Mouse (Mus musculus) naive thymus-derived CD4-positive, alpha-beta T cell, adult 2 months (primary cell): ENCODE data around the gene Fam98b.

Experiments used
- DNase-seq: peaks from one replicate; pipeline ENCODE4 v3.0.0-alpha.2; 2011; ENCODE audit warnings: low read depth

The Fam98b gene

GRCm38 (mm10) chr2:117249255-117250000, at the start of gene Fam98b:
Fam98b (plus strand) TSS chr2:117249739.
- DNase-seq, result peak; percentile 96

- DNase-seq, result no peak
Observed at GRCm38 (mm10) chr2:117200869-117201338, 48.6 kb upstream of the Fam98b start.

- no peak for DNase-seq
Observed at GRCm38 (mm10) chr2:117203350-117203749, 46.2 kb upstream of the Fam98b start.

- no peak for DNase-seq
Observed at GRCm38 (mm10) chr2:117204534-117204933, 45.0 kb upstream of the Fam98b start.

GRCm38 (mm10) chr2:117205066-117205465, 44.5 kb upstream of the Fam98b start:
- no peak for DNase-seq

- no peak for DNase-seq
Observed at GRCm38 (mm10) chr2:117210416-117211085, 39.0 kb upstream of the Fam98b start.

GRCm38 (mm10) chr2:117216152-117216551, 33.4 kb upstream of the Fam98b start:
- peak; percentile 17 for DNase-seq

- DNase-seq, result no peak
Observed at GRCm38 (mm10) chr2:117217695-117218216, 31.8 kb upstream of the Fam98b start.

- no peak for DNase-seq
Observed at GRCm38 (mm10) chr2:117219536-117219935, 30.0 kb upstream of the Fam98b start.

GRCm38 (mm10) chr2:117222651-117223050, 26.9 kb upstream of the Fam98b start:
- no peak for DNase-seq

GRCm38 (mm10) chr2:117228601-117229125, 20.9 kb upstream of the Fam98b start:
- no peak for DNase-seq

GRCm38 (mm10) chr2:117230261-117230660, 19.3 kb upstream of the Fam98b start:
- no peak for DNase-seq

GRCm38 (mm10) chr2:117231257-117231656, 18.3 kb upstream of the Fam98b start:
- DNase-seq, result peak; percentile 70

GRCm38 (mm10) chr2:117241953-117242352, 7.6 kb upstream of the Fam98b start:
- DNase-seq, result no peak

- no peak for DNase-seq
Observed at GRCm38 (mm10) chr2:117250001-117250510, 517 bp downstream of the Fam98b start.

GRCm38 (mm10) chr2:117255415-117255814, 5.9 kb downstream of the Fam98b start:
- no peak for DNase-seq

- no peak for DNase-seq
Observed at GRCm38 (mm10) chr2:117257617-117258016, 8.1 kb downstream of the Fam98b start.

GRCm38 (mm10) chr2:117262184-117262583, 12.6 kb downstream of the Fam98b start:
- no peak for DNase-seq

GRCm38 (mm10) chr2:117263786-117264408, 14.4 kb downstream of the Fam98b start:
- peak; percentile 83 for DNase-seq

- DNase-seq, result no peak
Observed at GRCm38 (mm10) chr2:117288291-117288690, 38.8 kb downstream of the Fam98b start.

GRCm38 (mm10) chr2:117299596-117300448, 50.3 kb downstream of the Fam98b start:
- DNase-seq, result no peak
